Mouse (Mus musculus): ENCODE measurements at regions not wholly inside any gene's neighbourhood (a gene's known extent, or its start where the extent isn't known, plus 50 kb on each side); places are given as distances from the start of the nearest gene placed in this dataset.

DNA sequence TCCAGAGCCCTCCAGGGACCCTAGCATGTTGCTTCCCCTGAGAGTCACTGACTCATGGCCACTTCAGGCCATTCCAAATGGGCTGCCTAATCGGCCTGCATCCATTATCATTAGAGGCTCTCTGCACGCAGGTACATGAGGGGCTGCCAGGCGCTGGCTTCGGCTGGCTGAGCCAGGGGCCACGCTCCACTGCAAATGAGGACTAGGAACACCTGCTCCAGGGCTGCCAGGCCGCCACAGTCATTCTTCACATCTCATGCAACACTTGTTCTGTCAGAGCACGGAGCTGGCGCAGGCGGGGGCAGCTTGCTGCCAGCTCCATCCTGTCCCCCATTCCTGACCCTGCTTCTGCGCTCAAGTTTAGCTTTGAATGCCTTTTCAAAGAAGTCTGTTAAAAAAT is 280.7 kb upstream of the Mki67 start:
- Histone ChIP-seq H3K36me3 (no peaks in the 10 kb centered on the region), H3K4me2 (no peak overlapping the region), H3K27ac (no peak overlapping the region), H3K9ac (replicated peaks) (no peak overlapping the region), H3K4me1 (replicated peaks) (peaks cover 32% of the 10 kb centered on the region), H3K9me3 (no peaks in the 10 kb centered on the region), H3K27me3 (peaks cover 4% of the 10 kb centered on the region; the same call in 1 of the 2 replicates), H3K4me3 (replicated peaks) (no peak overlapping the region)
- WGBS, result 66% methylated on average over 10 of the region's 10 CpGs
- 0 out of 2 replicates have a peak, but pooled peaks have one; percentile 18 for ATAC-seq (ENCODE audit: insufficient number of reproducible peaks, insufficient read depth, low FRiP score, low TSS enrichment, low read depth)

DNA sequence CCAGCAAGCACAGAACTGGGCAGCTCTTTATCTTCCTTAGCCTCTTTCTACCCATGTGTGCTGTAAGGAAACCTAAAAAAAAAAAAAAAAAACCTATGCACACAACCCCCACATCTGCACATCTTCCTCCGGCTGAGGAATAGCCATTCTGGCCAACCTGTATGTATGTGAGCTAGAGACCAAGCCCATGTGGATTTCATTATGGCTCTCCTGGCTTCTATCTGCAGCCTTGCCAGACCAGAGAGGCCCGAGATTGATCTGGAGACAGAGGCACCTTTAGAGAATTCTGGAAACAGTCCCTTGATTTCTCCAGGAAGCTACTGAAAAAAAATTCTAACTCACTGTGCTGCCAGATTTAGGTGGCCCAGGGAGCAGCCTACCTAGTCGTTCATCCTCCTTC is 281.5 kb upstream of the Mki67 start:
- no peaks in the 10 kb centered on the region for H3K36me3 ChIP-seq
- H3K27ac ChIP-seq, result peak overlapping the region; percentile 74
- no peak overlapping the region for H3K4me2 ChIP-seq
- H3K27me3 ChIP-seq, result peaks cover 4% of the 10 kb centered on the region; the same call in 1 of the 2 replicates
- 16% methylated on average over 3 of the region's 3 CpGs for WGBS
- no peaks in the 10 kb centered on the region for H3K9me3 ChIP-seq
- peaks cover 39% of the 10 kb centered on the region for H3K4me1 ChIP-seq (replicated peaks)
- no peak for ATAC-seq (ENCODE audit: insufficient number of reproducible peaks, insufficient read depth, low FRiP score, low TSS enrichment, low read depth)
- no peak overlapping the region for H3K9ac ChIP-seq (replicated peaks)
- no peak overlapping the region for H3K4me3 ChIP-seq (replicated peaks)

DNA sequence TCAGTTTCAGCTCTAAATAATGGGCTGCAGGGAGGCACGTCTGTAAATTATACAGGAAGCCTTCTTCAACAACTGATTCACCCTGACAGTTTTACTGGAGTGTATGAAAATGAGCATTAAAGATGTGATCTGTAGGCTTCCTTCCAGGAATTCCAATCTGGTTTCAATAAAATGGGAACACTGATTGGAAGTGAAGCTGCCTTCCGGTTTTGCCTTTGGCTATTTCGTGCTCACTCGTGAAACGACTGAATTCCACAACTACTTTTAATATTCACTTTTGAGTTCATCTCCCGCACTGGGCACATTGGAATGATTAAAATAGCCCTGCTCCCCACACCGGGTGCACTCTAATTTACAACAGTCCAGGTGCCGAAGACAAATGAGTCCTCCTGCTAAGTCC is 286.2 kb upstream of the Mki67 start:
- H3K4me2 ChIP-seq, result peak overlapping the region; percentile 39
- H3K4me3 ChIP-seq (replicated peaks), result no peak overlapping the region
- 10% methylated on average over 8 of the region's 8 CpGs for WGBS
- H3K27ac ChIP-seq, result peak overlapping the region; percentile 73; the same call in 1 of the 2 replicates
- peaks cover 45% of the 10 kb centered on the region for H3K4me1 ChIP-seq (replicated peaks)
- no peak overlapping the region for H3K9ac ChIP-seq (replicated peaks)
- peaks cover 28% of the 10 kb centered on the region; the same call in 1 of the 2 replicates for H3K27me3 ChIP-seq
- no peaks in the 10 kb centered on the region for H3K36me3 ChIP-seq
- no peaks in the 10 kb centered on the region for H3K9me3 ChIP-seq
- ATAC-seq (ENCODE audit: insufficient number of reproducible peaks, insufficient read depth, low FRiP score, low TSS enrichment, low read depth), result peak; percentile 74

DNA sequence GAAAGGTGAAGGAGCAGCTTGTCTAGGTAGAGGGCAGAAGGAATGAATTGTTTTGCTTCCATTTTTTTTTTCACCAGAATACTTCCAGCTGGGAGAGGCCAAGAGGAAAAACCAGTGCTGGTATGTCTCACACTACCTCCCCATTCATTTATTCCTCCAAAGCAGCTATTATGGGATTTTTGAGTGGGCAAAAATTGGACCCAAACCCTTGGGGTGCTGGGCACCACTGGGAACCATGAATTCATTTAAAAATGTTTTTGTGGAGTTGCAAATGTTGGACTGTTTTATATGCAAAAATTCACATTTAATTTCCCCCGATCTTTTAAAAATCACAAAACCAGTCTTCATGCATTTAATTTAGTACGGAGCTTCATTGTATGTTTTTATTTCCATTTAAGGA is 287.1 kb upstream of the Mki67 start:
- Histone ChIP-seq H3K9me3 (no peaks in the 10 kb centered on the region), H3K4me2 (no peak overlapping the region), H3K4me1 (replicated peaks) (peaks cover 45% of the 10 kb centered on the region), H3K9ac (replicated peaks) (no peak overlapping the region), H3K4me3 (replicated peaks) (no peak overlapping the region), H3K27ac (peak overlapping the region; percentile 73; the same call in 1 of the 2 replicates), H3K27me3 (peaks cover 36% of the 10 kb centered on the region; the same call in 1 of the 2 replicates), H3K36me3 (no peaks in the 10 kb centered on the region)
- WGBS, result 90% methylated on average over 2 of the region's 2 CpGs
- no peak for ATAC-seq (ENCODE audit: insufficient number of reproducible peaks, insufficient read depth, low FRiP score, low TSS enrichment, low read depth)

DNA sequence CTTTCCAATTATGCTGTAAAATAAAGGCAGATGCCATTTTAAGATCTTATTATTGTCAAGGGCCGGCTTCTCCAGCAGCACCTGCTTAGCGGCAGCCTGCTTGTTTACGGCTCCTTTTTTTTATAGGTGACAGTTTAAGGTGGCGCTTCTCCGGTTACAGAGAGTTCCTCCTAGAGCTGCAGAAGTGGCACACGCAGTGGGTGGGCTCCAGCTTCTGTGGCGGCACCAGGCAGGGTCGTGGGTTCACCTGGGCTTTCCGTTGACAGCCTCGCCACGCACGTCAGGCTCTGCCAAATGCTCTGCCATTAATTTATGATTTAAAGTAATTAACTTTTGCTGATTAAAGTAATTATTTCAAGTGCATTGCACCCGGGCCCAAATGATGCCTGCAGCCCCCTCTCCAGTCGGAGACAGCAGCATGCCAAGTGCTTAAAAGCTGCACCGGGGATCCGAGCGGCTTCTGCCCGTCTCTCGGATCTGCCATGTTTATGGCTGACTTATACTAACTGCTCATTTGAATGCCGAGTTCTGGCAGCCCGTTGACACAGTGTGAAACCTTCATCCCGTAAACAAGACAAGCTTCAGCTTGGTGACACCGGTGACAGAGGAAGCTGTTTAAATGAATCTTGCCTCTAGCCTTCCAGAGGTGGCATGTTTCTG is 291.8 kb upstream of the Mki67 start:
- Histone ChIP-seq H3K27me3 (peaks cover 55% of the 10 kb centered on the region), H3K4me3 (replicated peaks) (peak overlapping the region; percentile 22), H3K36me3 (no peaks in the 10 kb centered on the region), H3K9me3 (0 out of 2 replicates have a peak, but pooled peaks cover 6% of the 10 kb centered on the region), H3K4me1 (replicated peaks) (peaks cover 26% of the 10 kb centered on the region), H3K4me2 (peak overlapping the region; percentile 54), H3K9ac (replicated peaks) (no peak overlapping the region), H3K27ac (no peak overlapping the region)
- 4% methylated on average over 23 of the region's 23 CpGs for WGBS
- ATAC-seq (ENCODE audit: insufficient number of reproducible peaks, insufficient read depth, low FRiP score, low TSS enrichment, low read depth), result no peak

DNA sequence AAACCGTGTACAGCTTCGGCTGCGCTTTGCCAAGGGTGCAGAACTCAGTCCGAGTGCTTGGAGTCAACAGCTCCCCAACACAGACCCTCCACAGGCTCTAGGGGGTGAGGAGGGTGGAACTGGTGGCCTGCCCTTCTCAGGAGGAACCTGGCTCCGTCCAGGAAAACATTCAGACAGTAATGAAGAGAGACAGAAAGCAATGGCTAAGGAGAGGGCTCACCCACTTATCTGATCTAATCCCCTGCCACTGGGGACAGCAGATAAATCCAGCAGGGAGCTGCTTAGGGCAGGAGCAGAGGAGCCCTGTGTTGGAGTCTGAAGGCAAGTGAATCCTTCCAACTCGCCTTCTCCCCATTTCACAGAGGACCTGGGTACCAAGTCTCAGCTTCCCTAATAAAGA is 292.3 kb upstream of the Mki67 start:
- H3K4me1 ChIP-seq (replicated peaks), result peaks cover 22% of the 10 kb centered on the region
- no peak overlapping the region for H3K27ac ChIP-seq
- peak overlapping the region; percentile 54 for H3K4me2 ChIP-seq
- peaks cover 55% of the 10 kb centered on the region for H3K27me3 ChIP-seq
- H3K36me3 ChIP-seq, result no peaks in the 10 kb centered on the region
- H3K4me3 ChIP-seq (replicated peaks), result no peak overlapping the region; the same call in 1 of the 2 replicates
- 0 out of 2 replicates have a peak, but pooled peaks cover 6% of the 10 kb centered on the region for H3K9me3 ChIP-seq
- no peak for ATAC-seq (ENCODE audit: insufficient number of reproducible peaks, insufficient read depth, low FRiP score, low TSS enrichment, low read depth)
- H3K9ac ChIP-seq (replicated peaks), result no peak overlapping the region
- 20% methylated on average over 6 of the region's 6 CpGs for WGBS

DNA sequence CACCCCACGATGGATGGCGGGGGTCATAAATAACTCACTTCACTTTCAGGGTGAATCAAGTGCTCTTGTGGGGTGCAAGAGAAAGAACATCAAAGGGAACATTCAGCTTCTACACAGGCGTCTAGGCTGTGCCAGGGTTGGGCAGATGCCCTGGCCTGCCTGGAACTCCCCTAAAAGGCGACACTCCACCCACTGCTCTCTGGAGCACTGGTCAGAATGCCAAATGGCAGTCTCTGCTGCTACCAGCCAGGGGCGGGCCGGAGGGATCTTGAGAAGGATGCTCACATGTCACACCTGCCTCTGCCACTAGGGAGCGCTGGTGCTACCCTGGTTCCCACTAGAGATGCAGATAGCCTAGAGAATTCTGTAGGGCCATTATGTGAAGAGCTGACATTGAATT is 293.9 kb upstream of the Mki67 start:
- H3K4me2 ChIP-seq, result no peak overlapping the region
- no peak for ATAC-seq (ENCODE audit: insufficient number of reproducible peaks, insufficient read depth, low FRiP score, low TSS enrichment, low read depth)
- H3K27ac ChIP-seq, result no peak overlapping the region
- no peak overlapping the region for H3K4me3 ChIP-seq (replicated peaks)
- no peaks in the 10 kb centered on the region for H3K36me3 ChIP-seq
- peaks cover 22% of the 10 kb centered on the region for H3K4me1 ChIP-seq (replicated peaks)
- WGBS, result 55% methylated on average over 7 of the region's 7 CpGs
- H3K9me3 ChIP-seq, result 0 out of 2 replicates have a peak, but pooled peaks cover 6% of the 10 kb centered on the region
- no peak overlapping the region for H3K9ac ChIP-seq (replicated peaks)
- peaks cover 56% of the 10 kb centered on the region for H3K27me3 ChIP-seq

DNA sequence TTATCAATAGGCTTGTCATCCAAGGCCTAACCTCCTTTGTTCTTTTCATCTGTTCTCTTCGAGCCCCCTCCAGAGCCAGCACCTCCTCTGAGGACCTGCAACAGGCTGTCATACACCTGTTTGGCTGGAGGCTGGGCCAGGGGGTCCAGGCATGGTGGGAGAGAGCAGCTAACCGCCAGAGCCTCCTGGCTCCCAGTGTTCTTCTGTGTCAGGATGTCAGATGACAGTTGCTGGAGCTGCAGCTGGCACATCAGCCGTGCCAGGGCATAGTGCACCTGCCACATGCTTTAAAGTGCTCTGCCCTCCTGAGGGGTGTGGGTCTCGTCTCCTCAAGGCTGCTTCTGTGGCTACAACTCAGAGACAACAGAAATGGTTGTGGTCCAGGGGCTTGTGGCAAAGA is 298.5 kb upstream of the Mki67 start:
- 41% methylated on average over 4 of the region's 4 CpGs for WGBS
- Histone ChIP-seq H3K27ac (no peak overlapping the region), H3K36me3 (no peaks in the 10 kb centered on the region), H3K27me3 (peaks cover 21% of the 10 kb centered on the region), H3K9ac (replicated peaks) (no peak overlapping the region), H3K4me3 (replicated peaks) (no peak overlapping the region), H3K9me3 (0 out of 2 replicates have a peak, but pooled peaks cover 6% of the 10 kb centered on the region), H3K4me2 (no peak overlapping the region), H3K4me1 (replicated peaks) (no peaks in the 10 kb centered on the region)
- no peak for ATAC-seq (ENCODE audit: insufficient number of reproducible peaks, insufficient read depth, low FRiP score, low TSS enrichment, low read depth)

DNA sequence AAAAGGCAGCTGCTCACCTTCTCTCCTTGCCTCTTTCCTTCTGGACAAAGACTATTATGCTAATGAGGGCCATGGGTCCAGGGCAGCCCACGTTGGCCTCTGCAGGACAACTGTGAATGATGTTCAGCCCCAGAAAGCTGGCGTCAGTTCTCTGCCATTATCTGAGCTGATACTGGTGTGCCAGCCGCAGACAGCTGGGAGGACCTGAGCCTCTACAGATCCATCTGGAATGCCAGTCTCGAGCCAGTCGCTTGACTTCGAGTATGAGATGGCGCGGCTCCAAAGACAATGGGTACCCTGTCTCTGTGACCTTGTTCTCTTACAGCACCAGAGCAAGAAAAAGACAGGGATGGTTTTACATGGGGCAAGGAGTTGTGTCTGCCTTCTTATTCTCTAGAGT is 300.8 kb upstream of the Mki67 start:
- 88% methylated on average over 8 of the region's 8 CpGs for WGBS
- H3K4me1 ChIP-seq (replicated peaks), result no peaks in the 10 kb centered on the region
- H3K36me3 ChIP-seq, result no peaks in the 10 kb centered on the region
- no peak overlapping the region for H3K4me2 ChIP-seq
- no peak overlapping the region for H3K9ac ChIP-seq (replicated peaks)
- no peak for ATAC-seq (ENCODE audit: insufficient number of reproducible peaks, insufficient read depth, low FRiP score, low TSS enrichment, low read depth)
- no peak overlapping the region for H3K4me3 ChIP-seq (replicated peaks)
- H3K27me3 ChIP-seq, result peaks cover 21% of the 10 kb centered on the region
- no peak overlapping the region for H3K27ac ChIP-seq
- H3K9me3 ChIP-seq, result no peaks in the 10 kb centered on the region

DNA sequence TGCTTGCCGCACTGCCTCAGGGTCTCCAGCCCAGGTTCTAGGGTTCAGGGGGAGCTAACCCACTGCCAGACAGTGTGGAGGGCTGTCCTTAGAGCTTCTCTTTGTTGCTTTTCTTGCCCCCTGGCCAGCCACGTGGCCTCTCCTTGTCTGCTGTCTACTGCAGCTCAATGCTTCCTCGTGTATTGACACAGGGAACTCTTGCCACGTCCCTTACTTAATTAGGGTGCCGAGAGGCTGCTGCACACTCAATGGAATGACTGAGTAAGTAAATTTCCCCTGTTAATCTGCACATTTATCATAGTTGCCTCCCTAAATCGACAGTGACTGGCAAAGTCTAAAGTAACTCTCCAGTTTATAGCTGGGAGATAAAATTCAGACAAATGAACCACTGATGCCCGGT is 304.4 kb upstream of the Mki67 start:
- WGBS, result 76% methylated on average over 7 of the region's 7 CpGs
- Histone ChIP-seq H3K4me3 (replicated peaks) (no peak overlapping the region), H3K36me3 (no peaks in the 10 kb centered on the region), H3K4me1 (replicated peaks) (peaks cover 16% of the 10 kb centered on the region), H3K4me2 (no peak overlapping the region), H3K27me3 (peaks cover 17% of the 10 kb centered on the region), H3K9ac (replicated peaks) (no peak overlapping the region), H3K27ac (no peak overlapping the region), H3K9me3 (no peaks in the 10 kb centered on the region)
- ATAC-seq (ENCODE audit: insufficient number of reproducible peaks, insufficient read depth, low FRiP score, low TSS enrichment, low read depth), result no peak

DNA sequence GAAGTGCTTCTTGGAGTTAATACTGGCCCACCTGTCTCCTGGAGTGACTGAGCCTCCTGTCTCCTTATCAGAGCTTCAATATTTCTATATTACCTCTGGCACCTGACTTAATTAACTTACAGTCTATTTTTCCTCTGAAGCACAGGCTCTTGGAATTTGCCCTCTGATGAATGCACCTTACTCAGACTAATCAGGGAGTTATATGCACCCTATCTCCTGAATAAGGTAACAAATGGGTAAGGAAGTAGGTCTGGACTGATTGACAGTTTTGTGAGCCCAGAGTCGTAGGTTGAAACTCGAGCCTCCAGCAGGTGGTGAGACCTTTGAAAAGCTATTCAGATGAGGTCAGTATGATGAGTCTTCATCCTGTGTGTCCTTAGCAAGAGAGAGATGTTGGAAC is 304.9 kb upstream of the Mki67 start:
- Histone ChIP-seq H3K36me3 (no peaks in the 10 kb centered on the region), H3K4me1 (replicated peaks) (peaks cover 20% of the 10 kb centered on the region), H3K27ac (no peak overlapping the region), H3K27me3 (peaks cover 17% of the 10 kb centered on the region), H3K4me2 (no peak overlapping the region), H3K9ac (replicated peaks) (no peak overlapping the region), H3K9me3 (no peaks in the 10 kb centered on the region), H3K4me3 (replicated peaks) (no peak overlapping the region)
- WGBS, result 41% methylated on average over 2 of the region's 2 CpGs
- no peak for ATAC-seq (ENCODE audit: insufficient number of reproducible peaks, insufficient read depth, low FRiP score, low TSS enrichment, low read depth)
